In the genomic region with DNA sequence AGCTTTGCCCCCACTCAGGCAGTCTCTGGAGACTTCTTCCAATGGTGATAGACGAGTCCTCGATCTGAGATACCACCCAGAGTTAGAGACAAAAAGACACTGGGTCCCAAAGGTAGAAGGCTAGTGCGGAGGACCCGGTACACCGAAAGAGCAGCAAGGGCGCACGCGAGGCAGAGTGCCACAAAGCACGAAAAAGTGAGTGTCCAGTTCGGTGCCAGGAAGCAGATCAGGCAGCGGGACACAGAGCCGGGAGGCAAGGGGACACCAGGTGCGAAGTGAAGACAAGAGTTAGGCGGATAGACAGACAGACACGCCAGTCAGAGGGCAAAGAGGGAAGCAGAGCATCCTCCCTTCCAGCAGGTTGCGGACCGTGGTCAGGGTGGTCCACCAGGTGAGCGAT, we compare ENCODE assay signal across 8 mouse cellular contexts. TPM values are rescaled to one million over a fixed set of nuclear protein-coding genes. Genes with fewer than 3 reads are reported as not detected.
DNase-seq lines count a peak whose midpoint lies in the region; ATAC-seq and TF ChIP-seq lines count a peak whose summit lies in the region.

A gene (plus strand): TSS at position 252 of the 400 bp plus-strand sequence.

- no peak for DNase-seq in lung, postnatal 10 days
- no peak for DNase-seq in brain, embryonic 14.5 days (ENCODE audit: low read depth)
- no peak for DNase-seq in heart, embryonic 10.5 days (ENCODE audit: low spot score)
- DNase-seq in layer of hippocampus, postnatal 36 days = no peak
- no peak for DNase-seq in cerebellum, postnatal 14 days
- no peak for DNase-seq in spleen, postnatal 14 days (ENCODE audit: low spot score in 2 of 2)

- no peaks in the 10 kb centered on the region for H3K9me3 ChIP-seq in lung, embryonic 16.5 days (ENCODE audit: control insufficient read depth, low read length)
- H3K9me3 ChIP-seq in heart, embryonic 10.5 days = no peaks in the 10 kb centered on the region
- no peaks in the 10 kb centered on the region for H3K9me3 ChIP-seq in neural tube, embryonic 12.5 days

- peak within 1 kb of the TSS; percentile 79 for H3K9ac ChIP-seq in lung, embryonic 16.5 days (ENCODE audit: low read length)
- H3K9ac ChIP-seq in neural tube, embryonic 12.5 days = peak within 1 kb of the TSS; percentile 97

- no peak for TF ChIP-seq CTCF in brain, embryonic 14.5 days (IDR thresholded peaks at IDR 0.05; ENCODE audit: borderline replicate concordance, extremely low read depth, insufficient read depth, insufficient read length)

- peaks cover 12% of the 10 kb centered on the region for H3K4me1 ChIP-seq in lung, embryonic 16.5 days (replicated peaks; ENCODE audit: control insufficient read depth, insufficient read depth, low read length)
- H3K4me1 ChIP-seq in heart, embryonic 10.5 days = peaks cover 21% of the 10 kb centered on the region
- H3K4me1 ChIP-seq in neural tube, embryonic 12.5 days = peaks cover 48% of the 10 kb centered on the region

- peak within 1 kb of the TSS; percentile 98 for H3K4me2 ChIP-seq in lung, embryonic 16.5 days (ENCODE audit: low read depth, low read length)
- H3K4me2 ChIP-seq in neural tube, embryonic 12.5 days (replicated peaks) = peak within 1 kb of the TSS; percentile 84

- peaks cover 36% of the 10 kb centered on the region for H3K27me3 ChIP-seq in lung, embryonic 16.5 days (ENCODE audit: control insufficient read depth, insufficient read depth, low read depth, low read length)
- H3K27me3 ChIP-seq in heart, embryonic 10.5 days (ENCODE audit: insufficient read depth, poor library complexity, severe bottlenecking) = peaks cover 73% of the 10 kb centered on the region
- H3K27me3 ChIP-seq in neural tube, embryonic 12.5 days (replicated peaks) = peaks cover 12% of the 10 kb centered on the region; the same call in 1 of the 2 replicates

- ATAC-seq in lung, embryonic 16.5 days (ENCODE audit: low read depth) = no peak
- ATAC-seq in neural tube, embryonic 12.5 days (ENCODE audit: low FRiP score, low read depth) = peak; percentile 11

- TF ChIP-seq POLR2A in brain, embryonic 14.5 days (IDR thresholded peaks at IDR 0.05; ENCODE audit: borderline replicate concordance, extremely low read depth, insufficient read depth, insufficient read length, poor library complexity, severe bottlenecking) = no peak

- no peak within 1 kb of the TSS for H3K27ac ChIP-seq in lung, embryonic 16.5 days (ENCODE audit: low read length)
- H3K27ac ChIP-seq in heart, embryonic 10.5 days = peak within 1 kb of the TSS; percentile 87
- peak within 1 kb of the TSS; percentile 96 for H3K27ac ChIP-seq in neural tube, embryonic 12.5 days

- H3K36me3 ChIP-seq in lung, embryonic 16.5 days (ENCODE audit: control insufficient read depth, insufficient read depth, low read length) = no peaks in the 10 kb centered on the region
- no peaks in the 10 kb centered on the region for H3K36me3 ChIP-seq in heart, embryonic 10.5 days
- H3K36me3 ChIP-seq in neural tube, embryonic 12.5 days = peaks cover 2% of the 10 kb centered on the region; the same call in 1 of the 2 replicates

- WGBS in lung, embryonic 16.5 days = 1% methylated on average over 18 of the region's 18 CpGs
- 1% methylated on average over 18 of the region's 18 CpGs for WGBS in heart, embryonic 10.5 days
- WGBS in neural tube, embryonic 12.5 days = under 1% methylated on average over 18 of the region's 18 CpGs

- H3K4me3 ChIP-seq in lung, embryonic 16.5 days (ENCODE audit: low read length) = peak within 1 kb of the TSS; percentile 71
- peak within 1 kb of the TSS; percentile 76 for H3K4me3 ChIP-seq in heart, embryonic 10.5 days
- H3K4me3 ChIP-seq in neural tube, embryonic 12.5 days = peak within 1 kb of the TSS; percentile 73

RNA-seq across cellular contexts. Expression of the gene that starts here (rescaled TPM):
- polyA plus RNA-seq in lung, embryonic 16.5 days (2015; fragmentation: Nextera tagmentation; extraction: Ambion mirVana) = 47.6 and 50.2 TPM in 2 replicates
- polyA plus RNA-seq in brain, embryonic 14.5 days (2012; rRNA removed) = 111 and 132 TPM in 2 replicates
- 43.3 and 51.9 TPM in 2 replicates for polyA plus RNA-seq in heart, embryonic 10.5 days (2016; fragmentation: Nextera tagmentation; extraction: Ambion mirVana)
- total RNA-seq in layer of hippocampus, postnatal 36 days (2021) = 10 to 100 TPM; 14.5 to 15.6 TPM
- 89.3 and 90.6 TPM in 2 replicates for polyA plus RNA-seq in neural tube, embryonic 12.5 days (2016; fragmentation: Nextera tagmentation; extraction: Ambion mirVana)
